Mouse (Mus musculus): ENCODE data around the gene Zfp131. TPM values are rescaled to one million over a fixed set of nuclear protein-coding genes. Genes with fewer than 3 reads are reported as not detected.

The Zfp131 gene
- polyA plus RNA-seq, 1 experiment: 4.7 TPM

GRCm38 (mm10) chr13:119816798-119817197, 26.1 kb upstream of the Zfp131 start:
- Histone ChIP-seq H3K4me3 (ENCODE audit: insufficient read depth, low read depth, low read length) (no peak overlapping the region), H3K27ac (ENCODE audit: insufficient read depth, low read depth, low read length) (no peak overlapping the region), H3K4me1 (ENCODE audit: control insufficient read depth, insufficient read depth, low read length) (no peaks in the 10 kb centered on the region), H3K36me3 (ENCODE audit: control insufficient read depth, insufficient read depth, low read length) (no peaks in the 10 kb centered on the region), H3K27me3 (replicated peaks; ENCODE audit: control insufficient read depth, insufficient read depth, low read length) (no peaks in the 10 kb centered on the region)
- 53% methylated on average over 8 of the region's 8 CpGs for WGBS
- TF ChIP-seq CTCF (conservative IDR thresholded peaks at IDR 0.05; ENCODE audit: insufficient read depth, insufficient read length, low read depth, low read length): no peak
- no peak for TF ChIP-seq POLR2A (IDR thresholded peaks at IDR 0.05; ENCODE audit: low read depth, low read length)
- DNase-seq: no peak

- no peak for TF ChIP-seq POLR2A (IDR thresholded peaks at IDR 0.05; ENCODE audit: low read depth, low read length)
- TF ChIP-seq CTCF (conservative IDR thresholded peaks at IDR 0.05; ENCODE audit: insufficient read depth, insufficient read length, low read depth, low read length): no peak
- Histone ChIP-seq H3K4me3 (ENCODE audit: insufficient read depth, low read depth, low read length) (no peak overlapping the region), H3K36me3 (ENCODE audit: control insufficient read depth, insufficient read depth, low read length) (no peaks in the 10 kb centered on the region), H3K27ac (ENCODE audit: insufficient read depth, low read depth, low read length) (no peak overlapping the region), H3K27me3 (replicated peaks; ENCODE audit: control insufficient read depth, insufficient read depth, low read length) (no peaks in the 10 kb centered on the region), H3K4me1 (ENCODE audit: control insufficient read depth, insufficient read depth, low read length) (no peaks in the 10 kb centered on the region)
- 85% methylated on average over 9 of the region's 9 CpGs for WGBS
- DNase-seq: no peak
Measured at GRCm38 (mm10) chr13:119810031-119810430, 19.3 kb upstream of the Zfp131 start.

GRCm38 (mm10) chr13:119808937-119809336, 18.2 kb upstream of the Zfp131 start:
- Histone ChIP-seq H3K27ac (ENCODE audit: insufficient read depth, low read depth, low read length) (no peak overlapping the region), H3K27me3 (replicated peaks; ENCODE audit: control insufficient read depth, insufficient read depth, low read length) (no peaks in the 10 kb centered on the region), H3K4me1 (ENCODE audit: control insufficient read depth, insufficient read depth, low read length) (no peaks in the 10 kb centered on the region), H3K4me3 (ENCODE audit: insufficient read depth, low read depth, low read length) (no peak overlapping the region), H3K36me3 (ENCODE audit: control insufficient read depth, insufficient read depth, low read length) (no peaks in the 10 kb centered on the region)
- DNase-seq: no peak
- 49% methylated on average over 2 of the region's 2 CpGs for WGBS
- TF ChIP-seq CTCF (conservative IDR thresholded peaks at IDR 0.05; ENCODE audit: insufficient read depth, insufficient read length, low read depth, low read length): no peak
- no peak for TF ChIP-seq POLR2A (IDR thresholded peaks at IDR 0.05; ENCODE audit: low read depth, low read length)

- no peak overlapping the region for H3K27ac ChIP-seq (ENCODE audit: insufficient read depth, low read depth, low read length)
- H3K4me1 ChIP-seq (ENCODE audit: control insufficient read depth, insufficient read depth, low read length): no peaks in the 10 kb centered on the region
- TF ChIP-seq CTCF (conservative IDR thresholded peaks at IDR 0.05; ENCODE audit: insufficient read depth, insufficient read length, low read depth, low read length) (no peak), POLR2A (IDR thresholded peaks at IDR 0.05; ENCODE audit: low read depth, low read length) (no peak)
- DNase-seq: no peak
- H3K4me3 ChIP-seq (ENCODE audit: insufficient read depth, low read depth, low read length): no peak overlapping the region
- H3K27me3 ChIP-seq (replicated peaks; ENCODE audit: control insufficient read depth, insufficient read depth, low read length): no peaks in the 10 kb centered on the region
- WGBS: 54% methylated on average over 4 of the region's 4 CpGs
- no peaks in the 10 kb centered on the region for H3K36me3 ChIP-seq (ENCODE audit: control insufficient read depth, insufficient read depth, low read length)
Measured at GRCm38 (mm10) chr13:119797656-119798055, 7.0 kb upstream of the Zfp131 start.

GRCm38 (mm10) chr13:119792791-119793404, 2.2 kb upstream of the Zfp131 start:
- H3K27ac ChIP-seq (ENCODE audit: insufficient read depth, low read depth, low read length): no peak overlapping the region

GRCm38 (mm10) chr13:119791580-119792135, 969 bp upstream of the Zfp131 start:
- Histone ChIP-seq H3K4me3 (ENCODE audit: insufficient read depth, low read depth, low read length) (peak overlapping the region; percentile 95), H3K36me3 (ENCODE audit: control insufficient read depth, insufficient read depth, low read length) (no peaks in the 10 kb centered on the region), H3K4me1 (ENCODE audit: control insufficient read depth, insufficient read depth, low read length) (peaks cover 4% of the 10 kb centered on the region; the same call in 1 of the 2 replicates), H3K27me3 (replicated peaks; ENCODE audit: control insufficient read depth, insufficient read depth, low read length) (no peaks in the 10 kb centered on the region), H3K27ac (ENCODE audit: insufficient read depth, low read depth, low read length) (no peak overlapping the region)
- TF ChIP-seq CTCF (conservative IDR thresholded peaks at IDR 0.05; ENCODE audit: insufficient read depth, insufficient read length, low read depth, low read length) (no peak), POLR2A (IDR thresholded peaks at IDR 0.05; ENCODE audit: low read depth, low read length) (no peak)
- 2% methylated on average over 18 of the region's 18 CpGs for WGBS
- DNase-seq: peak; percentile 23

More at GRCm38 (mm10) chr13:119792791-119793404, 2.2 kb upstream of the Zfp131 start:
- H3K4me1 ChIP-seq (ENCODE audit: control insufficient read depth, insufficient read depth, low read length): peaks cover 4% of the 10 kb centered on the region; the same call in 1 of the 2 replicates
- no peak for DNase-seq
- no peaks in the 10 kb centered on the region for H3K36me3 ChIP-seq (ENCODE audit: control insufficient read depth, insufficient read depth, low read length)
- TF ChIP-seq POLR2A (IDR thresholded peaks at IDR 0.05; ENCODE audit: low read depth, low read length) (no peak), CTCF (conservative IDR thresholded peaks at IDR 0.05; ENCODE audit: insufficient read depth, insufficient read length, low read depth, low read length) (no peak)
- no peaks in the 10 kb centered on the region for H3K27me3 ChIP-seq (replicated peaks; ENCODE audit: control insufficient read depth, insufficient read depth, low read length)
- H3K4me3 ChIP-seq (ENCODE audit: insufficient read depth, low read depth, low read length): no peak overlapping the region
- 84% methylated on average over 5 of the region's 5 CpGs for WGBS

GRCm38 (mm10) chr13:119789851-119790717, 605 bp downstream of the Zfp131 start:
- peak; percentile 53 for DNase-seq
- Histone ChIP-seq H3K4me1 (ENCODE audit: control insufficient read depth, insufficient read depth, low read length) (peaks cover 4% of the 10 kb centered on the region; the same call in 1 of the 2 replicates), H3K27me3 (replicated peaks; ENCODE audit: control insufficient read depth, insufficient read depth, low read length) (no peaks in the 10 kb centered on the region), H3K4me3 (ENCODE audit: insufficient read depth, low read depth, low read length) (peak overlapping the region; percentile 93), H3K27ac (ENCODE audit: insufficient read depth, low read depth, low read length) (peak overlapping the region; percentile 86), H3K36me3 (ENCODE audit: control insufficient read depth, insufficient read depth, low read length) (no peaks in the 10 kb centered on the region)
- WGBS: under 1% methylated on average over 60 of the region's 66 CpGs
- no peak for TF ChIP-seq POLR2A (IDR thresholded peaks at IDR 0.05; ENCODE audit: low read depth, low read length)
